In the genomic region with DNA sequence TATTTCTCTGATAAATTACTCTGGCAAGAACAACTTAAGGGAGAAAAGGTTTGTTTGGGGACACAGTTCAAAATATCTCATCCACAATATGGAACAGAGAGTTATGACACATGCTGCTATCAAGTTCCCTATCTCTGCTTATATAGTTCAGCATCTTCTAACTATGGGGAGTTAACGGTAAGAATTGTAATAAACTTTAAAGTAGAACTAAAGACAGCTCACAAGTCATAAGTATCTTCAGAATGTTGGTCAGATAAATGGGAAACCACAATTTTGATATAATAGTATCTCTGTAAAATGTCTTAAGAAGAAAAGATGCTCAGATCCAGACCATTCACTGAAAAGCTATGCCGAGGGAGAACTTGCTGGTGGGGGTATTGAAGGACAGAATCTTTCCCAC, we compare ENCODE assay signal across 27 mouse cellular contexts.
"Had no signal": no experiment of that assay in that cellular context is flagged by ENCODE, and none has a peak within 500 bp of the region (broad histone marks: within the 10 kb centered on the region; RNA-seq: fewer than 3 reads in every experiment).

No protein-coding gene starts in this region.

- H3K27ac ChIP-seq: embryonic facial prominence, embryonic 10.5 days; embryonic facial prominence, embryonic 12.5 days; embryonic facial prominence, embryonic 13.5 days; embryonic facial prominence, embryonic 15.5 days; forebrain, embryonic 10.5 days; forebrain, embryonic 12.5 days; forebrain, embryonic 13.5 days; forebrain, embryonic 15.5 days; gastrocnemius, adult 2 months; heart, adult 2 months had no signal

- ATAC-seq: forebrain, embryonic 13.5 days; forebrain, embryonic 14.5 days; forebrain, embryonic 15.5 days; forebrain, embryonic 16.5 days; forebrain, postnatal 0 days had no signal

- H3K27me3 ChIP-seq: embryonic facial prominence, embryonic 12.5 days; embryonic facial prominence, embryonic 13.5 days; embryonic facial prominence, embryonic 15.5 days; forebrain, embryonic 12.5 days; forebrain, embryonic 13.5 days; forebrain, embryonic 15.5 days had no signal

- DNase-seq: cerebellum, adult 9-10 months; cerebellum, adult 9-11 months; cerebellum, postnatal 10 days; cerebellum, postnatal 14 days; cerebellum, postnatal 25 days; cerebellum, postnatal 36 days; embryo, embryonic 11 days; forebrain, postnatal 0 days; gastrocnemius, adult 2 months; gastrocnemius, postnatal 10 days; gastrocnemius, postnatal 14 days; gastrocnemius, postnatal 25 days; gastrocnemius, postnatal 36 days; heart, adult 11 months; heart, adult 18-20 months; heart, adult 2 months had no signal

- H3K36me3 ChIP-seq: embryonic facial prominence, embryonic 10.5 days; embryonic facial prominence, embryonic 12.5 days; embryonic facial prominence, embryonic 13.5 days; embryonic facial prominence, embryonic 15.5 days; forebrain, embryonic 10.5 days; forebrain, embryonic 12.5 days; forebrain, embryonic 15.5 days had no signal

- H3K4me3 ChIP-seq: embryonic facial prominence, embryonic 10.5 days; embryonic facial prominence, embryonic 12.5 days; embryonic facial prominence, embryonic 13.5 days; embryonic facial prominence, embryonic 15.5 days; erythroblast, embryonic 14.5 days; forebrain, embryonic 10.5 days; forebrain, embryonic 12.5 days; forebrain, embryonic 13.5 days; forebrain, embryonic 15.5 days; gastrocnemius, adult 2 months; heart, adult 2 months had no signal

- H3K9me3 ChIP-seq: embryonic facial prominence, embryonic 10.5 days; embryonic facial prominence, embryonic 12.5 days; embryonic facial prominence, embryonic 13.5 days; embryonic facial prominence, embryonic 15.5 days; forebrain, embryonic 10.5 days; forebrain, embryonic 12.5 days; forebrain, embryonic 13.5 days; forebrain, embryonic 15.5 days had no signal

- H3K9ac ChIP-seq: embryonic facial prominence, embryonic 12.5 days; embryonic facial prominence, embryonic 13.5 days; embryonic facial prominence, embryonic 15.5 days; forebrain, embryonic 12.5 days; forebrain, embryonic 13.5 days; forebrain, embryonic 15.5 days; forebrain, postnatal 0 days had no signal

- H3K4me1 ChIP-seq: embryonic facial prominence, embryonic 10.5 days; embryonic facial prominence, embryonic 12.5 days; embryonic facial prominence, embryonic 13.5 days; embryonic facial prominence, embryonic 15.5 days; forebrain, embryonic 10.5 days; forebrain, embryonic 12.5 days; forebrain, embryonic 13.5 days; forebrain, embryonic 15.5 days had no signal
